Mouse (Mus musculus) adrenal gland, adult 2 months (tissue): ENCODE data around the gene Olfr1393. TPM values are rescaled to one million over a fixed set of nuclear protein-coding genes. Genes with fewer than 3 reads are reported as not detected.
"Not testable (repeated sequence)": the region's sequence is repeated elsewhere in the genome, so short reads cannot be mapped to it uniquely, and the experiment has no call there.

Experiments
- DNase-seq: peaks from one replicate; pipeline ENCODE4 v3.0.0; 2021
- polyA plus RNA-seq: library from polyadenylated mRNA; depleted of rRNA; stranded (reverse); fragments of >200 nt; gene quantifications from 2 replicates; pipeline ENCODE4 v1.2.3, GENCODE M21; 2012; rRNA removed
- total RNA-seq, 2 experiments: library from RNA; stranded (reverse); gene quantifications; 2 replicates each; pipeline ENCODE4 v1.2.3; 2021

Olfr1393 gene
- total and polyA plus RNA-seq, 3 experiments = 0.32 TPM; not detected in 2

GRCm38 (mm10) chr11:49292777-49293176 is 14.7 kb downstream of the Olfr1393 start:
- no peak for DNase-seq

- no peak for DNase-seq
Observed at GRCm38 (mm10) chr11:49304441-49304840, 26.3 kb downstream of the Olfr1393 start, which contains the start of gene Olfr10. TSS of gene Olfr10 (plus strand) at chr11:49304741.

DNA sequence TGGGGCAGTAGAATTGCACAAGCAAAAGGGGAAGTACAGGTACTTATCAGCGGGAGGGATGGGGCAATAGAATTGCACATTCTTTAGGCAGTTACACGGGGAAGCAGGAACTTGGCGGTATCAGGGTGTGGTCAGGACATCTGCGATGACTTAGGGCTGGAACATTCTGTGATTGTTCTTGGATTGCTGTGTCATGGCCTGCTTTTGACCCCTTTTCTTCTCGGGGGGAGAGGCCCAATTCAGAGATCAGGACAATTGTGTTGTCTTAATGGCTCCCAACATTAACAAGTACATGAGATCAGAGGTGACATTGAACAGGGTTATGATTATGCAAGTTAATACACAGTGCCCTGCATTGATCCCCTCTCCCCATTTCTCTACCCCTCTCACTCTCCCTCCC is 30.4 kb downstream of the Olfr1393 start:
- not testable (repeated sequence) for DNase-seq

- no peak for DNase-seq
Observed at GRCm38 (mm10) chr11:49322442-49322841, 44.3 kb downstream of the Olfr1393 start, which contains the start of gene Olfr1391. TSS of gene Olfr1391 (plus strand) at chr11:49322742.

- DNase-seq = no peak
Observed at GRCm38 (mm10) chr11:49326726-49327125, 48.6 kb downstream of the Olfr1393 start.

GRCm38 (mm10) chr11:49329686-49330085 is 51.6 kb downstream of the Olfr1393 start:
- no peak for DNase-seq

Other genes starting within 250 kb of the Olfr1393 start
- gene 9930111J21Rik2, start 227.1 kb upstream of the Olfr1393 start, total RNA-seq = 1 to 10 TPM; 3.9 to 4.0 TPM
- 0.53 and 0.61 TPM in 2 replicates for gene 9930111J21Rik2, start 227.1 kb upstream of the Olfr1393 start, polyA plus RNA-seq
- 1 to 10 TPM; 3.8 to 4.0 TPM for gene Tgtp2, start 214.1 kb upstream of the Olfr1393 start, total RNA-seq
- 0.40 and 1.5 TPM in 2 replicates for gene Tgtp2, start 214.1 kb upstream of the Olfr1393 start, polyA plus RNA-seq
- gene Ifi47, start 201.7 kb upstream of the Olfr1393 start, total RNA-seq = 1 to 10 TPM; 3.7 to 5.4 TPM
- gene Ifi47, start 201.7 kb upstream of the Olfr1393 start, polyA plus RNA-seq = 0.68 and 0.71 TPM in 2 replicates
- gene Olfr1396, start 163.4 kb upstream of the Olfr1393 start, total RNA-seq = 1 to 10 TPM; 1.9 to 3.6 TPM
- gene Olfr1396, start 163.4 kb upstream of the Olfr1393 start, polyA plus RNA-seq = 3.4 and 3.7 TPM in 2 replicates
- gene Olfr1395, start 136.0 kb upstream of the Olfr1393 start, total RNA-seq = not detected
- not detected in 2 replicates for gene Olfr1395, start 136.0 kb upstream of the Olfr1393 start, polyA plus RNA-seq
- not detected for gene Olfr1394, start 123.9 kb upstream of the Olfr1393 start, total RNA-seq
- gene Olfr1394, start 123.9 kb upstream of the Olfr1393 start, polyA plus RNA-seq = not detected in 2 replicates
- gene Btnl9, start 91.1 kb upstream of the Olfr1393 start, total RNA-seq = 10 to 100 TPM; 13.3 to 33.0 TPM
- 90.4 and 126 TPM in 2 replicates for gene Btnl9, start 91.1 kb upstream of the Olfr1393 start, polyA plus RNA-seq
- gene Zfp62, start 75.0 kb upstream of the Olfr1393 start, total RNA-seq = 10 to 100 TPM; 25.8 to 40.9 TPM
- 2.2 and 2.7 TPM in 2 replicates for gene Zfp62, start 75.0 kb upstream of the Olfr1393 start, polyA plus RNA-seq
- gene Mgat1, start 34.1 kb upstream of the Olfr1393 start, total RNA-seq = 100 to 1,000 TPM; 115 to 119 TPM
- gene Mgat1, start 34.1 kb upstream of the Olfr1393 start, polyA plus RNA-seq = 173 and 211 TPM in 2 replicates
- not detected for gene Olfr1392, start 7.0 kb downstream of the Olfr1393 start, total RNA-seq
- 0.22 TPM in 1 of 2 replicates, not detected in the other for gene Olfr1392, start 7.0 kb downstream of the Olfr1393 start, polyA plus RNA-seq
- gene Olfr10, start 26.4 kb downstream of the Olfr1393 start, total RNA-seq = not detected
- gene Olfr10, start 26.4 kb downstream of the Olfr1393 start, polyA plus RNA-seq = not detected in 2 replicates
- gene Olfr1391, start 44.4 kb downstream of the Olfr1393 start, total RNA-seq = not detected
- not detected in 2 replicates for gene Olfr1391, start 44.4 kb downstream of the Olfr1393 start, polyA plus RNA-seq
- gene Olfr1390, start 56.9 kb downstream of the Olfr1393 start, total RNA-seq = not detected
- gene Olfr1390, start 56.9 kb downstream of the Olfr1393 start, polyA plus RNA-seq = not detected in 2 replicates
- not detected for gene Olfr1389, start 144.8 kb downstream of the Olfr1393 start, total RNA-seq
- not detected in 2 replicates for gene Olfr1389, start 144.8 kb downstream of the Olfr1393 start, polyA plus RNA-seq
- under 1 TPM in 1 of 2 experiments, not detected in 1; 0.12 TPM for gene Olfr1388, start 158.3 kb downstream of the Olfr1393 start, total RNA-seq
- gene Olfr1388, start 158.3 kb downstream of the Olfr1393 start, polyA plus RNA-seq = not detected in 2 replicates
- gene Olfr1387, start 177.0 kb downstream of the Olfr1393 start, total RNA-seq = not detected
- gene Olfr1387, start 177.0 kb downstream of the Olfr1393 start, polyA plus RNA-seq = not detected in 2 replicates
- not detected for gene Olfr1386, start 186.7 kb downstream of the Olfr1393 start, total RNA-seq
- not detected in 2 replicates for gene Olfr1386, start 186.7 kb downstream of the Olfr1393 start, polyA plus RNA-seq
- not detected for gene Olfr1385, start 210.8 kb downstream of the Olfr1393 start, total RNA-seq
- not detected in 2 replicates for gene Olfr1385, start 210.8 kb downstream of the Olfr1393 start, polyA plus RNA-seq
- gene Olfr1384, start 228.4 kb downstream of the Olfr1393 start, total RNA-seq = under 1 TPM in 1 of 2 experiments, not detected in 1; 0.37 TPM
- gene Olfr1384, start 228.4 kb downstream of the Olfr1393 start, polyA plus RNA-seq = not detected in 2 replicates
- not detected for gene Olfr1383, start 241.3 kb downstream of the Olfr1393 start, total RNA-seq
- gene Olfr1383, start 241.3 kb downstream of the Olfr1393 start, polyA plus RNA-seq = not detected in 2 replicates
- not detected for gene Olfr1382, start 249.9 kb downstream of the Olfr1393 start, total RNA-seq
- gene Olfr1382, start 249.9 kb downstream of the Olfr1393 start, polyA plus RNA-seq = not detected in 2 replicates